Mouse (Mus musculus) T-helper 2 cell (primary cell): Measurements from ENCODE around the gene Phb2.

Experiments used
- in situ Hi-C: fragments of 300-600 bp; cut with MboI, MseI; formaldehyde crosslinking; loops from one replicate; pipeline ENCODE4 v1.15.1; 2025; ENCODE audit warnings: high pct_unique_total_duplicates

The Phb2 gene

DNA sequence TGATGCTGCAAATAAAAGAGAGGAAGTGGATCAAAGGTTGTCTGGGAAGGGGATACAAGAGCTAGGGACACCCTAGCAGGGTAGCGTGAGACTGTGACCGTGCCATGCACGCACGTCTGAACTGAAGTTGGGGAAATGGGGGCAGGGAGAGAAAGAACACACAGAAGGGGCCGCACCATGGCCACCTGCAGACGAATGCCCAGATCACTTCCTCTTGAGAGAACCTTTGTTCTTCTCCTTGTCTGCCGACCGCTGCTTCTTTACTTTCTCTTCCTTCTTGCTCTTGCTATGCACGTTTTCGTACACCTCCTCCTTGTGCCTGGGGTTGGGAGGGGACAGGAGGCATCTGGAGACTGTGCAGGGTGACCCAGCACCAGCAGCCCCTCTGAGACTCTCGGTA is 8.8 kb downstream of the Phb2 start:
- in situ Hi-C loops = no loop called here

DNA sequence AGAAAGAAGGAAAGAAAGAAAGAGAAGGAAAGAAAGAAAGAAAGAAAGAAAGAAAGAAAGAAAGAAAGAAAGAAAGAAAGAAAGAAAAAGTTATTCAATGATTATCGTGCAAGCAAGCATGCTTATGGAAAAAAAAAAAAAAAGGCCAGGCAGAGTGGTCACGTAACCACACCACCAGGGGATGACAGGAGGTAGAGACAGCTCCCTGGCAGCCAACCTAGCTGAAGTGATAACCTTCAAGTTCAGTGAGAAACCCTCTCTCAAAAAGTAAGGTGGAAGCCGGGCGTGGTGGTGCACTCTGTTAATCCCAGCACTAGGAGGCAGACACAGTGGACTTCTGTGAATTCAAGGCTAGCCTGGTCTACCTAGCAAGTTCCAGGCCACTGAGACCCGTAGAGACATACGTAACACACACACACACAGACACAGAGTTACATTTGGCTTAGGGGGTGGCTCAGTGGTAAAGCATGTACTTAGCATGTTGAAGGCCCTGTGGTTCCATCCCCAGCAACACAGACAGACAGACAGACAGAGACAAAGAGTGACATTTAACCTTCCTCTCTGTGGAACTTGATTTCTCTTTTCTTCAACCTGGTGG is 10.8 kb downstream of the Phb2 start:
- in situ Hi-C loops = no loop called here

DNA sequence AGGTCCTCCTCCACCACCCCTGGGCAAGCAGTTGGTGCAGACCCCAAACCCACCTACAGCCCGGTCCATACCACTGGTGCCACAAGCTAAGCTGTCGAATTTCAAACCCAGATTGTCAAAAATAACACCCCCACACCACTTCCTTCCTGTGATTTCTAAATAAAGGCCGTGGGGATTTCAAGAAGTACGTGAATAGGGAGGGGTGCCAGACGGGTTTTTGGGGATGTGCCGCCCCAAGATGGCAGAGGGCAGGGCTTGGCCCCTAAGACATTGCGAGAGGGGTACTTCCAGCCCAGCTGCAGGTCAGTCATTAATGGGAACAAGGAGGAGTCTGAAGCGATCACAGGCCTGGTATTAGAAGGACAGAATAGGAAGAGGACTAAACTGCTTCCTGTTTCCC is 11.4 kb downstream of the Phb2 start:
- in situ Hi-C loops = no loop called here

DNA sequence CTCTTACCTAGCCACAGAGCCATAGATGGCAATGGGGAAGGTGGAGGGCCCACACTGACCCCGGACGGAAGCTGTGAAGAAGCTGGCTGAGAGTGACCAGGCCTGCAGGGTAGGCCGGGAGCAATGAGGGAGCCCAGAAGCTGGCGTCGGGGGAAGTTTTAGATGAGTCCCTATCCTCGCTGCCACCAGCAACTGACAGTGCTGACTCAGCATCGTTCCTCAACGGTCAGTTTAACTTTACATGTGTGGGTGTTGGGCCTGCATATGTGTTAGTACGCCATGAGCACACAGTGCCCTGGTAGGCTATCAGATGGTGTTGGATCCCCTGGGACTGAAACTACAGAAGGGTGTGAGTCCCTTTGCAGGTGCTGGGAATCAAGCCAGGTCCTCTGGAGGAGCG is 12.3 kb downstream of the Phb2 start:
- in situ Hi-C loops = no loop called here

DNA sequence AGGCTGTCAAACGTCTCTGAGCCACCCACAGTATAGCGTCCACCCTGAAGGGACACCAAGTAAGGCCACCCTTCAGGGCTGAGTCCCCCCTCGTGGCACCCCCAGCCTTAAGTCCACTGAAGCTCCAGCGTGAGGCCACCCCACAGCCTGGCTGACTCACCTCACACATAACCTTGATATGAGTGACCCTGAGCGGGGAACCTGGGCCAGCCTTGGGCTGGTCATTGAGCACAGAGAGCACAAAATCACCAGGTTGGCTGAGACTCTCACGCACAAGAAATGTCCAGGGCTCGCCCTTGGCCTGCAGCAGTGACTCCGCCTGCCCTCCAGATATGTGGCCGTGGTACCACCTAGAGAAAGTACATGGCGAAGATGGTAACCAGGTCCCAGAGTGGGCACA is 16.5 kb downstream of the Phb2 start:
- in situ Hi-C loops = no loop called here

DNA sequence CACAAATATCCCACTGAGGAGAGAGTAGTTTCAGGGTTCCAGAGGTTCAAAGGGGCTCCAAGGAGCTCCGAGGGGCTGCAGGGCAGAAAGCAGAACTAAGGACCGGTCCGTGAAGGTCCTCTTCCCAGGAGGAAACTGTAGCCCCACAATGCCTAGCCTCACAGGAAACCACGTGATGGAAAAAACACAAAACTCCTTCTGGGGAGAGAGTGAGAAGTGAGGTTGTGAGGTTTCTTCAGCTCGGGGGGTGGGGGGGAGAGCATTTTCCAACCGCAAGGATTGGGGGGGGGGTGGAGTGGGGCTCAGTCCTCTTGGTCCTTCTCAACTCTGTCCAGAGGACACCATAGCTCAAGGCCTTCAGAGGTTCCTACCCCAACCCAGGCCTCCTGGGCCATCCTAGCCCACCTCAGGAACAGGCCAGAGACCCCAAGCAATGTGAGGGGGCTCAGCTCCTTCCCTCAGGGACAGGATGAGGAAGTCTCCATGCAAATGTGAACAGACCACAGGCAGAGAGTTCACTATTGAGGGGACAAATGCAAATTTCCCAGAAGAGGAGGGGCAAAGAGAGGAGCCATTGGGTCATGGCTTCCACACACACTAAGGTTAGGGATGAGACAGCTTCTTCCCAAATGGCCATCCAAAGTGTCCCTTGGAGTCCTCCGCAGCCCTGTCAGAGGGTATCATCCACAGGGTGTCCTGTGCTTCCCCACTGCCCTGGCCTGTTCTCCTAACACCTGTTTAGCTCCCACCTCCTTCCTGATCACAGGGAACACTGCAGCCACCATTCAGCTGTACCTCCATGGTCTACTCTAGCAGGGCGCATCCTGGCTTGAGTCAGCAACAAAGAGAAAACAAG is 17.9 kb downstream of the Phb2 start:
- in situ Hi-C loops = no loop called here

DNA sequence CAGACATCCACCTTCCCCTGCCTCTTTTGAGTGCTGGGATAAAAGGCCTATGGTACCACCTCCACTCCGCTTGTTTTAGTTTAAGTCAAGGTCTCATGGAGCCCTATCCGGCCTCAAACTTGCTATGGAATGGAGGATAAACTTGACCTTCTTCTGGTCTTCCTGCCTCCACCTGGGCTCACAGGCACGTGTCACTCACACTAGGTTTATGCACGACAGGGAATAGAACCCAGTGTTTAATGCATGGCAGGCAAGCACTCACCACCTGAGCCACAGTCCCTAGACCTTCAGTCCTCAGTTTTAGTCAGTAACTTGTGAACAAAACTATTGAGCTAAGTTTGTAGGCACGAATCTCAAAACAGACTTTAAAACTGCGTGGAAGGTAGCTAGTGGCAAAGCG is 18.9 kb downstream of the Phb2 start:
- in situ Hi-C loops = no loop called here

DNA sequence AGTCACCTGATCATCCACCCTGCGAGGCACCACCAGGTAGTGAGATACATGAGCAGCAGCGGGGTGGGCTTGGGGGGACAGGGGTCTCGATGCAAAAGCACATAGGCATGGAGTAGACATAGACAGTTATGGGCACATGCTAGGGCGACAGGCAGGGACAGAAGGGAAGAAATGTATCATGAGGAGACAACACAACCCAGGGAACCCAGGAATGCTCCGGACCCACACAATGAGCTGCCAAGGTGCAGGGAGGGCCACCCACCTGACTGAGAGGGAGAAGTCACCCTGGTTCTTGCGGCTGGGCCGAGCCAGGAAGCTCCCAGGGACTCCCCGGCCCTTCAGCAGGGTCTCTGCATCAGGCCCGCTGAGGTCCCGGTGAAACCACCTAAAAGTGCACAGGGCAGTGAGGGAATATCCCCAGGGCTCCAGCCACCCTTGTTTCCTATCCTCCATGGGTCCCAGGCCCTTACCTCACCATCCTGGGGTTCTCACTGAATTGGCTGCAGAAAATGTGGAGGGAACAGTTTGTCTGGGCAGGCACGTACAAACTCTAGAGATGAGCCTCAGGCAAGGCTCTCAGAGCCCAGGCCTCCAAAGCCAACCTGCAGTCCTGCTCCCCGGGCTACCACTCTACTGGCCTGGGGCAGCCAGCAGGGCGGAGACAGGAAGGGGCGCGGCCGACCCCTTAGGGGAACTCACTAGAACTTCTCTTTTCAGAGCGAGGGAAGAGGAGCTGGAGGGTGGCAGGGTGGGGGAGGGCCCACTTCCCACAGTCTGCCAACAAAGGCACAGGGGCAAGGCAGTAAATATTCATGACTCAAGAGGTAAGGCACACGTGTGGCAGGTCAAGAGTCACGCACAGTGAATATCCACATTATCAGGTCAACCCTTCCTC is 20.6 kb downstream of the Phb2 start:
- in situ Hi-C loops = no loop called here

DNA sequence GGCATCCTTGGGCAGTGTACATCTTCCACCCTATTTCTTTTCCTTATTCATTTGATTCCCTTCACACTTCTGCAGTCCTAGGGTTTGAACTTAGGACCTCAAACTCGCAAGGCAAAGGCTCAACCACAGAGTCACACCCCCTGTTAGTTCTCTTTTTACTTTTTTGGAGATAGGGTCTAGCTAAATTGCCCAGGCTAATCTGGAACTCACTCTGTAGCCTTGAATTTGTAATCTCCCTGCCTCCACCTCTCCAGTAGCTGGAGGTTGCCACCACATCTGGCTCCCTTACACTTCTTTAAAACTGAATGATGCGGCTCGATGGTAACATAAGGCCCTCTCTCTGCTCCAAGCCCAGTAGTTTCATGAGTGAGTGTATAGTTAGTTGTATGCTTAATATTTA is 22.3 kb downstream of the Phb2 start:
- in situ Hi-C loops = no loop called here

DNA sequence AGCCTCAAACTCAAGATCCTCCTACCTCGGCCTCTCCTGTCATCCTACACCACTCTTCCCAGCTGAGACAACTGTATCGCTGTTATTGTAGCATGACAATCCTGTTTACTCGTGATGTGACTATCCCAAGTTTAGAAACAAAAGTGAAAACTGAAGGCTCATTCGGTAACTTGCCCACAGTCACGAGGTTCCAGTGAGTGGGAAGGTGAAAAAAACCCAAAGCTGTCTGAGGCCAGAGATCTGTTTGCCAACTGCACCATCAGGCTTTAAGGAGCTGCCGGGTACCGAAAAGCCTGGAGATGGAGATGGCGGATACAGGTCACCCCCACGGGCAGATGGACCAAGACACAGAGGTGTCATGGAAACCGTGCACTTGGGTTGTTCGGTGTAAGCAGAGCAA is 24.9 kb downstream of the Phb2 start:
- in situ Hi-C loops = no loop called here

DNA sequence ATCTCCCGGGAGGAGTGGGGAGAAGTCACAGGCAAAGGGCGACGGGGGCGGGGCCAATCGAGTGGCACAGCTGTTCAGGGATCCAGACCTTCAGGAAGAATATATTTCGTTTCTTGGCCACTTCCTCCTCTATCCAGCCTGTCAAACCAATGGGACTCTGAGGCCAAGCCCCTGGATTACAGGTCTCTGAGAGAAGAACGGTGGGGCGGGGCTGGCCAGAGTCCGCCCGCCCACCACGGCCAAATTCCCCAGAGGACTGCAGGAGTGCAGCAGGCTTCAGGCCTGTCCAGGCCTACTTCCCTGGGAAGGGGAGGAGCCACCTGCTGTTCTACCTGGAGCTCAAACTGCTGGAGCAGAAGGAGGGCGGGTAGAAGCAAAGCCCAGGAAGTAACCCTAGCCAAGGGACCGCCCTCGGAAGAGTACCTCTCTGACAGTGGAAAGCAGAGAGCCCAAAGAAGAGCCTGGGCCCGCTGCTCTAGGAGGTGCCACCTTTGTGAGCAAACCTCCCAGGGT is 26.4 kb downstream of the Phb2 start, which contains the start of gene Ptpn6:
Gene Ptpn6, minus strand, starts transcription at position 204 of the 513 bp plus-strand sequence.
- in situ Hi-C loops = no loop called here

DNA sequence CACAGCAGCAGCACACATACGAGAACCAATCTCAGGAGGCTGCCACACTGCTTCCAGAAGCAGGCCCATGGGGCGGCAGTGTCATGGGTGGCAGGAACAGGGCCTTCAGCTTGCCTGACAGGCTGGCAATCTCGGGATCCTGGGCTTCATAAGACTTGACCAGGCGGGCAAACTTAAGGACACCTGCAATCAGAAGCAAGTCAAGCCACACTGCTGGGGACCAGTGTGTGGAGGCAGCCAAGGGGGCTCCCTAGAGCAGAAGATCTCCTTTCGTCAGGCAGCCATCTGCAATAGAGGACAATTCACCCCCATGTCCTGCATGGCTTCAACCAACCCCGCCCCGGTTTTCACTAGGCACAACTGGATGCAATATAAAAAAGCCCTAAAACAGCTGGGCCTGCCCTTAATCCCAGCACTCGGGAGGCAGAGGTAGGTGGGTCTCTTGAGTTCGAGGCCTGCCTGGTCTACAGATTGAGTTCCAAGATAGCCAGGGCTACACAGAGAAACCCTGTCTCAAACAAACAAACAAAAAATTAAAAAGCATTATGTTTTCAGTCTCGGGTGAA is 27.2 kb downstream of the Phb2 start:
- in situ Hi-C loops = no loop called here

DNA sequence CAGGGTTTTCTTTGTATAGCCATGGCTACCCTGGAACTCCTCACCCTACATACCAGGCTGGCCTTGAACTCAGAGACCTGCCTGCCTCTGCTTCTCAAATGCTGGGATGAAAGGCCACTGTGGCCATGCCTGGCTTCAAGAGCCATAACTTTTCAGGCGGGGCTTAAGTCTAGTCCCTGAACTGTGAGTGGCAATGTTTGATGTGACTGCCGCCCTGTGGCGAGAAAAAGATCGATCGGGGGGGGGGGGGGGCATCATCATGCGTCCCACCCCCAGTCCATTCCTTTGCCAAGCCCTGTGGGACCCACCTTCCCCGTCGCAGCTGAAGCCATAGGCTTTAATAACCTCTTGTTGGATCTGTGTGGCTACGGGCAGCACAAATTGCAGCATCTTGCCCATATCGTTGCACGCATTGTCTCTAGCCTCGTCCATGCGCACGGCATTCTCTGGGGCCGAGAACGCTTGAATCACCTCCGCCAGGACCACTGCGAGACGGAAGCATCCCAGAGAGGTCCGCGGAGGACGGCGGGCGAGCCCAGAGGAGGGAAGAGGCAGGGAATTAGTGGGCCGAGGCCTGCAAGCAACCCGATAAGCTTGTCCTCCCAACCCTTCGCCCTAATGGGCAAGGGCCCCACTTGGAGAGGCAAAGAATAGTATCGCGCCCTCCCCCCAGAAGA is 28.2 kb downstream of the Phb2 start:
- in situ Hi-C loops = no loop called here

DNA sequence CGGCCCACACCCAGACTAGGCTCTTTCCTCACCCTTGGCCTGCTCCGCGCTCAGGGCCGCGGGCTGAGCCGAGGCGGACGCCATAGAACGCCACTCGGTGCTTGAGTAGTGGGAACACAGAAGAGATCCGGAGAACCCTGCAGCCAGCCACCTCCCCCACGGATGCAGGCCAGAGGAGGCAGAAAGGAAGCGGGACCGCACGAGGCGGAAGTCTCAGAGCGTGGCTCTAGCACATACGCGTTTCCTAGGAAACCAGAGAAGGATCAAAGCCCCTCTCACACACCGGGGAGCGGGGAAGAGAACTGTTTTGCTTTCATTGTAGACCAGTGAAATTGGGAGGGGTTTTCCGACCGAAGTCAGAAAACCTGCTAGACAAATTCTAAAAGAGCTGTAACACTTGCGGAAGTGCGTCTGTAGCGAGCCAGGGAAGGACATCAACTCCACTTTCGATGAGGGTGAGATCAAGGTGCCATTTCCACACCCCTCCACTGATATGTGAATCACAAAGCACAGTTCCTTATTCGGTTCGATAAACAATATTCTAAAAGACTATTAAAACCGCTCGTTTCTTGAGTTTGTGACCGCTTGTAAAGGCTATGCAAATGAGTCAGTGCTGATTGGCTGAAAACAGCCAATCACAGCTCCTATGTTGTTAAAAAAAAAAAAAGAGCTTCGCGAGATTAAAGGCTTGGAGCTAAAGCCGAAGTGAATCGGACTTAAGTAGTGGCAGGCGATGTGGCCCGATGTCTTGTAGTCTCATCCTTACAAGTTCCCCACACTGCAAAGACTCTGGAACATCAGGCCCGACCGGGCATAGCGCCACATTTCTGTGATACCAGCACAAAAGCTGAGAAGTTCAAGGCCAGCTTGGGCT is 29.0 kb downstream of the Phb2 start, which contains the start of gene Grcc10:
Gene Grcc10, minus strand, starts transcription at position 487 of the 874 bp plus-strand sequence.
- in situ Hi-C loops = no loop called here

DNA sequence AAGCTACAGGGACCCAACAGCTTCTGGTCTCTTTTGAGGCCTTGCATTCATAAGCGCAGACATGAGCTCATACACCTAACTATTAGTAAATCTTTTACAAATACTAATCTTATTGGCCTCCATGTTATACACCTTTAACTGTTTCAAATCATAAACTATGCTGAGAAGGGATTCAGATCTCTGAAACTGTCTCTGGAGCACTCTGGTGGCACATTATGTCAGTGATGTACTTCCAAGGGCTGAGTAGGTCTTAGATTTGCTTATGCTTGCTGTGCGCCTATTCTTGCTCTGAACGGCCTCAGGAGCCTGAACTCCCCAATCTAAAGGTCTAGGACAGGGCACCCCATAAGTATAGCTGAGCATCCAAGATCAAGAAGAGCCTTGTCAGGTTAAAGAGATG is 29.7 kb downstream of the Phb2 start:
- in situ Hi-C loops = no loop called here

DNA sequence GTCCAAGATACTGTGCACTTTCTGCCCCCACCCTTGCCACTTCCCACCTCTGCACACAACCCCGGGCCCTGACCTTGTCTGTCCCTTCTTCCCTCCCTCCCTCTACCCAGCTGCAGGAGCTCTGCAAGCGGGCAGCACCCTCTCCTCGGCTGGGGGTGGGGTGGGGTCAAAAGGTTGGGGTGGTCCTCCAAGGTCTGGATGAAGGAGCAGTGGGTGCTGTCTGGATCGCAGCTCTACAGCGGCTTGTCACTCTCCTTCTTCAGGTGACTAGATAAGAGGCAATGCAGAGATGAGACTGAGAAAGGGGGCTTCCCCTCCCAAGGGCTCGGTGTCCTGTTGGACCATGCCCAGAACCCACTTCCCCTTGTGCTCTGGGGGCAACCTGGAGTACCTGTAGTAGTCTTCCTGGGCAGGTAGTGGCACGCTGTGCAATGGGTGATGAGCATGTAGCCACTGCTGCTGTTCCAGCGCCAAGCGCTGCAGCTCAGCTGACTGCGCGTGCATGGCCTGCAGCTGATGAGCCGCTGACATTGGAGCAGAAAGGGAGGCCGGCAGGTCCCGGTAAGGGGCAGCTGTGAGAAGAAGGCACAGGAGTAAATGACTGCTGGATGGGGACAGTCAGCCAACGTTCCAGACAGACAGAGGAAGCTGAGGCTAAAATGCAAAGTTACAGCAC is 30.8 kb downstream of the Phb2 start:
- in situ Hi-C loops = no loop called here

DNA sequence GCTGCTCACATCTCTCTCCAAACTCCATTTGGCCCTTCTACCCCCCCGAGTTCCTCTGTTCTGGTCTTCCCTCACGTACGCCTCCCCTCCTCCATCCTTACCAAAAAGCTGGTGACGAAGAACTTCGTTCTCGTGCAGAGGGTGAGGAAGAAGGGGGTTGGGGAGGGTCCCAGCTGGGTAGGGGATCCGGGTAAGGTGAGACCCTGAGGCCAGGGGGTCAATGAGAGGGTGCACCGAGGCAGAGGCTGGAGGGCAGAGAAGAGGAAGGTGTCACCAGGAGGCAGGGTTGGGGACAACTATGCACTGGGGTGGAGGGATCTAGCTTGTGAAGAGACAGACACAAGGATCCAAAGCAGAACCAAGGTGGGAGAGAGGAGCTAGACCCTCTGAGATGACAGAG is 31.5 kb downstream of the Phb2 start:
- in situ Hi-C loops = no loop called here

DNA sequence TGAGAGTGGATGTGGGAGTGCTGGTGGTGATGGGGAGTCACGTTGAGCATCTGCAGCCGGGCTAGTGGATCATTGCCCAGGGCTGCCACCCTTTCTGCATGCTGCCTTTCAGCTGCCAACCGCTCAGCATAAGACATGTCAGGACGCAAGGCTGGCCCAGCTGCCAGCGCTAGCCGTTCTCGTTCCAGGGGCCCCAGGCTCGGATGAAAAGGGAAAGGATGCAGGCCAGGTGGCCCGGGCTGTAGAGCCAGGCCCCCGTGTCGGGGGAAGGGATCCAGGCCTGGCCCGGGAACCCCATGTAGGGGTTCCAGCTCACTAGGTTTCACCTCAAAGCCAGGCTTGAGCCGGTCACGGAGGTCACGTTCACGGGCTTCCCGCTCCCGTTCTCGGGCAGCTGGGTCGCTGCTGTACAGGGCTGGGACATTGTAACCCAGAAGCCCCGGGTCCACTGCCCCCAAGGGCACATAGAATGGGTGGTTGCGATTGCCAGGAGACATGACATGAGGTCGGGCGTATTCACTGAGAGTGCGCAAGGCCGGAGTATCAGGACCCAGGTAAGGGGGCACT is 32.7 kb downstream of the Phb2 start:
- in situ Hi-C loops = no loop called here
